Mouse (Mus musculus) liver, adult 2 months (tissue): Measurements from ENCODE around the gene Rab14.

ENCODE experiments used
- CTCF ChIP-seq: fragments of 200-500 bp; IDR thresholded peaks from 2 replicates; pipeline ENCODE4 v1.5.1; 2011; ENCODE audit warnings: low read depth, low read length, control low read depth
- POLR2A ChIP-seq: fragments of 200-500 bp; IDR thresholded peaks from 2 replicates; pipeline ENCODE4 v1.6.1; 2011; ENCODE audit warnings: low read length, control low read depth; ENCODE audit not compliant: insufficient read depth; ENCODE audit errors: extremely low read depth

DNA sequence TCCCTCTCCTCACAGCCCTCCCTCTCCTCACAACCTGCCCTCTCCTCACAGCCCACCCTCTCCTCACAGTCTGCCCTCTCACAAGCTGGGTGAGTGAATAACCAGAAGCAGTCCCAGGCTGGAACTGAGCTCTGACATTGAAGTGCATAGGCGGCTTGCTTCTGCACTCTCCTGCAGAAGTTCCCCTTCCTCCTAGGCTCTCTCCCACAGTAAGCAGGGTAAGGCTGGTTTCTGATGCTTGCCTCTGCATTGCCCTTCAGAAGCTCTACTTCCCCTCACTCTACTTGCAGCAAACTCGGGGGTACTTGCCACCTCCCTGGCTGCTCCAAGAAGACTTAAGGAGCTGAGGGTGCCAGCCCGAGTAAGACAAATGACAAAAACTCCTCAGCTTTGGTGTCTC lies 43.3 kb upstream of the Rab14 start:
- TF ChIP-seq CTCF = no peak
- TF ChIP-seq POLR2A = no peak
